Mouse (Mus musculus) limb, embryonic 11.5 days (tissue): ENCODE results near the gene Myrf. TPM values are rescaled to one million over a fixed set of nuclear protein-coding genes. Genes with fewer than 3 reads are reported as not detected.

Source experiments
- ATAC-seq: fragments of 200-750 bp; cut with Nextera tagmentation; 2 replicates; pipeline ENCODE4 v1.8.0; 2017; ENCODE audit warnings: low read depth; ENCODE audit not compliant: insufficient number of reproducible peaks, low FRiP score, low TSS enrichment
- DNase-seq: peaks from one replicate; pipeline ENCODE4 v3.0.0-alpha.2; 2015; ENCODE audit warnings: low spot score
- H3K27ac ChIP-seq: fragments of 300-500 bp; sonication (generic); replicated peaks from 2 replicates; pipeline ENCODE4 v1.5.1; 2014; ENCODE audit warnings: low read depth, mild to moderate bottlenecking, low read length
- H3K27me3 ChIP-seq: fragments of 300-500 bp; sonication (generic); 2 replicates; pipeline ENCODE4 v1.6.1; 2014; ENCODE audit warnings: mild to moderate bottlenecking, low read length, mixed read lengths; ENCODE audit not compliant: control insufficient read depth, insufficient read depth
- H3K36me3 ChIP-seq: fragments of 300-500 bp; sonication (generic); 2 replicates; pipeline ENCODE4 v1.6.1; 2014; ENCODE audit warnings: mild to moderate bottlenecking, low read length, moderate library complexity, mixed read lengths; ENCODE audit not compliant: control insufficient read depth, insufficient read depth
- H3K4me1 ChIP-seq: fragments of 300-500 bp; sonication (generic); 2 replicates; pipeline ENCODE4 v1.6.1; 2014; ENCODE audit warnings: low read length, mixed read lengths; ENCODE audit not compliant: control insufficient read depth, insufficient read depth
- H3K4me2 ChIP-seq: fragments of 300-500 bp; sonication (generic); 2 replicates; pipeline ENCODE4 v1.6.1; 2014; ENCODE audit warnings: low read depth, mild to moderate bottlenecking, moderate library complexity; ENCODE audit not compliant: severe bottlenecking
- H3K4me3 ChIP-seq: fragments of 300-500 bp; sonication (generic); 2 replicates; pipeline ENCODE4 v1.5.1; 2014; ENCODE audit warnings: low read depth, low read length
- H3K9ac ChIP-seq: fragments of 300-500 bp; sonication (generic); 2 replicates; pipeline ENCODE4 v1.6.1; 2014; ENCODE audit warnings: mild to moderate bottlenecking, low read length
- H3K9me3 ChIP-seq: fragments of 300-500 bp; sonication (generic); 2 replicates; pipeline ENCODE4 v1.6.1; 2016; ENCODE audit warnings: low read length; ENCODE audit not compliant: control insufficient read depth
- WGBS: fragments of 180-500 bp; shearing (Covaris S2); extraction: QIAGEN DNeasy Blood & Tissue Kit; methylation state at CpG from one replicate; pipeline ENCODE4 v1.1.7; 2014; 5-methylcytosine and 5-hydroxymethylcytosine counted together
- polyA plus RNA-seq: library from polyadenylated mRNA; unstranded; fragments of >200 nt; fragmentation: Nextera tagmentation; extraction: Ambion mirVana; gene quantifications from 2 replicates; pipeline ENCODE4 v1.2.1, GENCODE M21; 2014

Myrf gene
- polyA plus RNA-seq, 1 experiment from 2014 or later = 4.6 TPM

GRCm38 (mm10) chr19:10213796-10214471 lies 26.6 kb downstream of the Myrf start:
- H3K4me2 ChIP-seq = no peak overlapping the region
- no peaks in the 10 kb centered on the region for H3K27me3 ChIP-seq
- no peak for DNase-seq
- no peaks in the 10 kb centered on the region for H3K4me1 ChIP-seq
- 0 out of 2 replicates have a peak, but pooled peaks cover 6% of the 10 kb centered on the region for H3K36me3 ChIP-seq
- no peak overlapping the region for H3K27ac ChIP-seq
- H3K4me3 ChIP-seq = no peak overlapping the region
- 89% methylated on average over 10 of the region's 10 CpGs for WGBS
- no peaks in the 10 kb centered on the region for H3K9me3 ChIP-seq
- no peak overlapping the region for H3K9ac ChIP-seq
- ATAC-seq = no peak

- no peaks in the 10 kb centered on the region for H3K27me3 ChIP-seq
- no peak overlapping the region for H3K9ac ChIP-seq
- no peak overlapping the region for H3K4me2 ChIP-seq
- H3K36me3 ChIP-seq = peaks cover 13% of the 10 kb centered on the region; the same call in 1 of the 2 replicates
- no peak for DNase-seq
- WGBS = 90% methylated on average over 4 of the region's 4 CpGs
- ATAC-seq = no peak
- no peak overlapping the region for H3K4me3 ChIP-seq
- H3K9me3 ChIP-seq = no peaks in the 10 kb centered on the region
- no peak overlapping the region for H3K27ac ChIP-seq
- no peaks in the 10 kb centered on the region for H3K4me1 ChIP-seq
These were observed 29.7 kb downstream of the Myrf start for GRCm38 (mm10) chr19:10210885-10211284.

- 81% methylated on average over 3 of the region's 3 CpGs for WGBS
- ATAC-seq = no peak
- H3K36me3 ChIP-seq = peaks cover 13% of the 10 kb centered on the region; the same call in 1 of the 2 replicates
These were observed 31.7 kb downstream of the Myrf start for GRCm38 (mm10) chr19:10208851-10209250.

GRCm38 (mm10) chr19:10205051-10205450 lies 35.5 kb downstream of the Myrf start:
- 75% methylated on average over 6 of the region's 6 CpGs for WGBS
- H3K9me3 ChIP-seq = no peaks in the 10 kb centered on the region
- no peak overlapping the region for H3K27ac ChIP-seq
- ATAC-seq = no peak
- H3K4me1 ChIP-seq = 0 out of 2 replicates have a peak, but pooled peaks cover 5% of the 10 kb centered on the region
- no peak overlapping the region for H3K9ac ChIP-seq
- H3K4me2 ChIP-seq = peak overlapping the region; percentile 97; the same call in 1 of the 2 replicates
- no peaks in the 10 kb centered on the region for H3K27me3 ChIP-seq
- no peak for DNase-seq
- peaks cover 16% of the 10 kb centered on the region for H3K36me3 ChIP-seq
- H3K4me3 ChIP-seq = peak overlapping the region; percentile 98

More at GRCm38 (mm10) chr19:10208851-10209250, 31.7 kb downstream of the Myrf start:
- DNase-seq = no peak
- Histone ChIP-seq H3K4me2 (no peak overlapping the region), H3K27ac (no peak overlapping the region), H3K27me3 (no peaks in the 10 kb centered on the region), H3K9ac (no peak overlapping the region), H3K4me1 (no peaks in the 10 kb centered on the region), H3K4me3 (no peak overlapping the region), H3K9me3 (no peaks in the 10 kb centered on the region)

GRCm38 (mm10) chr19:10204616-10205001 lies 35.9 kb downstream of the Myrf start:
- Histone ChIP-seq H3K36me3 (peaks cover 20% of the 10 kb centered on the region), H3K27ac (no peak overlapping the region), H3K4me3 (peak overlapping the region; percentile 98), H3K9ac (peak overlapping the region; percentile 81; the same call in 1 of the 2 replicates), H3K4me2 (peak overlapping the region; percentile 97), H3K9me3 (no peaks in the 10 kb centered on the region), H3K27me3 (no peaks in the 10 kb centered on the region), H3K4me1 (0 out of 2 replicates have a peak, but pooled peaks cover 5% of the 10 kb centered on the region)
- 5% methylated on average over 5 of the region's 5 CpGs for WGBS
- DNase-seq = peak; percentile 49
- no peak for ATAC-seq

- H3K36me3 ChIP-seq = peaks cover 23% of the 10 kb centered on the region
- ATAC-seq = peak; percentile 91
- no peaks in the 10 kb centered on the region for H3K9me3 ChIP-seq
- peak; percentile 94 for DNase-seq
- 0 out of 2 replicates have a peak, but pooled peaks cover 5% of the 10 kb centered on the region for H3K4me1 ChIP-seq
- H3K4me3 ChIP-seq = peak within 1 kb of the TSS; percentile 98
- no peaks in the 10 kb centered on the region for H3K27me3 ChIP-seq
- H3K27ac ChIP-seq = peak within 1 kb of the TSS; percentile 75
- peak within 1 kb of the TSS; percentile 81 for H3K9ac ChIP-seq
- peak within 1 kb of the TSS; percentile 97 for H3K4me2 ChIP-seq
- under 1% methylated on average over 40 of the region's 40 CpGs for WGBS
These were observed 36.5 kb downstream of the Myrf start, which contains the start of the genes Tmem258 and Fen1 for GRCm38 (mm10) chr19:10203848-10204615. TSS of gene Tmem258 (plus strand) at chr19:10204014. TSS of gene Fen1 (minus strand) at chr19:10204169.

GRCm38 (mm10) chr19:10203146-10203847 lies 37.3 kb downstream of the Myrf start:
- H3K36me3 ChIP-seq = peaks cover 22% of the 10 kb centered on the region
- ATAC-seq = peak; percentile 29; the same call in 1 of the 2 replicates

GRCm38 (mm10) chr19:10198723-10199122 lies 41.8 kb downstream of the Myrf start:
- Histone ChIP-seq H3K9me3 (no peaks in the 10 kb centered on the region), H3K4me2 (no peak overlapping the region), H3K4me1 (0 out of 2 replicates have a peak, but pooled peaks cover 5% of the 10 kb centered on the region), H3K27ac (no peak overlapping the region), H3K36me3 (peaks cover 36% of the 10 kb centered on the region), H3K9ac (no peak overlapping the region), H3K4me3 (no peak overlapping the region), H3K27me3 (no peaks in the 10 kb centered on the region)
- DNase-seq (peak; percentile 90), ATAC-seq (no peak)
- 36% methylated on average over 3 of the region's 3 CpGs for WGBS

More at GRCm38 (mm10) chr19:10203146-10203847, 37.3 kb downstream of the Myrf start:
- WGBS = 3% methylated on average over 23 of the region's 23 CpGs
- Histone ChIP-seq H3K9me3 (no peaks in the 10 kb centered on the region), H3K4me2 (peak overlapping the region; percentile 97), H3K27me3 (no peaks in the 10 kb centered on the region), H3K27ac (peak overlapping the region; percentile 75; the same call in 1 of the 2 replicates), H3K4me1 (0 out of 2 replicates have a peak, but pooled peaks cover 5% of the 10 kb centered on the region), H3K4me3 (peak overlapping the region; percentile 98), H3K9ac (peak overlapping the region; percentile 81)
- DNase-seq = no peak
